Mouse (Mus musculus) heart, postnatal 36 days (tissue): ENCODE measurements at regions not wholly inside any gene's neighbourhood (a gene's known extent, or its start where the extent isn't known, plus 50 kb on each side); places are given as distances from the start of the nearest gene placed in this dataset.
A peak's percentile ranks its signal among the peaks of the same experiment; 100 is the strongest.

Experiments
- DNase-seq, 2 experiments: peaks; one replicate each; pipeline ENCODE4 v3.0.0; 2021 to 2022
- intact Hi-C: fragments of 180-260 bp; cut with DNase I; formaldehyde crosslinking; loops from one replicate; pipeline ENCODE4 v1.15.1; 2025

GRCm38 (mm10) chr1:6928658-6929057 is 2121.0 kb downstream of the Gm37988 start:
- intact Hi-C loops: no loop called here
- DNase-seq: no peak

DNA sequence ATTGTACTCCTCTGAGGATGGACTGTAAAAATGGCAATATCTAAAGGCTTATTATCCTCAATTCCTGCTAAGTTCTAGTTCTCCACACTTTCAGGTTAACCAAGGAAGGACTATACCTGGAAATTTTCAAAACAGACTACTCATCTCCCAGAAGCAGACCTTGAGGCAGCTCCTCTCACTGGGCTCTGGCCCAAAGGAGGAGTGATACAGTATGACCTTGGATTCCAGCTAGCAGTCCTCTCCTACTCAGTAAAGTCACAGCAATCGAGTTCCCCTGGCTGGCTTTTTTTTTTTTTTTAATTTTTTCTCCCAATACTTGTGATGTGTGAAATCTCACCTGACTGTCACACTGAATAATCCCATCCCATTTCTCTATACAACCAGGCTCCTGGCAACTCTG is 2124.2 kb downstream of the Gm37988 start:
- intact Hi-C loops: no loop called here
- DNase-seq: no peak

- intact Hi-C loops: no loop called here
- DNase-seq: no peak
Measured at GRCm38 (mm10) chr1:6969838-6970237, 2162.1 kb downstream of the Gm37988 start.

DNA sequence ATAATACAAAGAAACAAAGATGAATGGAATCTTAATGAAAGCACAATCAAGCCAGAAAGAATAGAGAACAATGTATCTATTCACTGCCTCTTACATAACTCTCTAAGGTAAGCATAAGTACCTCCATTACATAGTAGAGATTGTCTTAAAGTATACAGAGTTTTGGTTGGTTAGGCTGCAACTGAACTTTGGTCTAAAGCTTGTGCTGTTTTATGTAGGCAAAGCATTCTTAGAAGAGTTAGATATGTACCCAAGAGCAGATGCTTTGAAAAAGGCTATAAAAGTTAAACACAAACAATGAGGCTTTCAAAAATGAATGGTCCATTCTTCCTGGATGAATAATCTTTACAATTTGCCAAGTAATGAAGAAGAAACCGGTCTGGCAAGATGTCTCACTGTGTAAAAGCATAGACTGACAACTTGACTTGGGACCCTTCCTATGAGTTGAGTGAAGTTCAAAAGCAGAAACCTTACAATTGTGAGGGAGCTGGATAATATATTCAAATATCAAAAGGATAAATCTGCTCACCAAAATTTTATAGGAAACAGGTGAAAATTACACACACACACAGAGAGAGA is 2166.1 kb downstream of the Gm37988 start:
- intact Hi-C loops: no loop called here

DNA sequence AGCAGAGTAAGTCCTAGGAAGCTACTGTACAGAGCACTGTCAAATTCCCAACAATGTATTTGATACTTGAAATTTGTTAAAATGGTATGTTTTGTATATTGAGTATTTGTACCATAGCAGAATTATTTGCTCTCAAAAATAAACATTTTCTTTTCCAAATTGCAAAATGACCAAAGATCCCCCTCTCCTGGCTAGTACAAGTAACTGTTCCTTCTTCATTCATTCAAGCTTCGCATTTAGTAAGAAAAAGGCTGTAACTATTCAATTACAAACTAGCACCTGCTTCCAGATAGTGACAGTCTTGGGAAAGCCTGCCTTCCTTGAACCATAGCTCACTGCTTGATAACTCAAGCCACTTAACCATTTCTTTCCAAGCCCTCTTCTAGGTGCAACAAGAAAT is 2171.9 kb downstream of the Gm37988 start:
- intact Hi-C loops: no loop called here
- no peak for DNase-seq

More for the DNA sequence above, 2166.1 kb downstream of the Gm37988 start:
- no peak for DNase-seq

DNA sequence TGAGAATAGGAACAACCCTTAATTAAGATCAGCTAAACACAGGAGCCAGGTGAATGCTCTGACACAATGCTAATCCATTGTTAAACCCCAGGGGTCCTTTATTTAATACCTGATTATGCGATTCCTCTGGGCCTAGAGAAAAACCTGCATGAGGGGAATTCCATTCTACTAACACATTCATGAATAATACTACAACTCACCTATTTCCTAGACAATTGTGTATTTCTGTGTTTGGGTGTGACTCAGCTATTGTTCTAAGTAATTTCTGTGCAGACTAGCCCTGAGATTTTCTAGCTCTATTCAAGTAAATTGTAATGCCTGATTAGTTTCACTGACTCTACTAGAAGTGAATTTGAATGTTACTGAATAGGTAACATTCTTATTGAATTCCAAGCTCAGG is 2176.5 kb downstream of the Gm37988 start:
- DNase-seq: no peak
- intact Hi-C loops: no loop called here

GRCm38 (mm10) chr1:6997611-6998010 is 2189.9 kb downstream of the Gm37988 start:
- DNase-seq: no peak
- intact Hi-C loops: no loop called here

- intact Hi-C loops: loop anchor here (1.0 kb wide), 2 partner anchors 132 to 194 kb away; no protein-coding TSS in a partner anchor
- DNase-seq: peak; percentile 12 to 32
Measured at GRCm38 (mm10) chr1:7010184-7010583, 2202.5 kb downstream of the Gm37988 start.
